Comparison of ENCODE assay signal across 8 mouse cellular contexts in genomic region chr1:186703256-186703979, GRCm38 (mm10). TPM values are rescaled to one million over a fixed set of nuclear protein-coding genes. Genes with fewer than 3 reads are reported as not detected.
DNase-seq lines count a peak whose midpoint lies in the region; ATAC-seq and TF ChIP-seq lines count a peak whose summit lies in the region.

No protein-coding gene starts in this region.

- no peaks in the 10 kb centered on the region for H3K9me3 ChIP-seq in forebrain, embryonic 11.5 days (ENCODE audit: control insufficient read depth, low read length)
- no peaks in the 10 kb centered on the region for H3K9me3 ChIP-seq in intestine, embryonic 16.5 days (ENCODE audit: control insufficient read depth, low read length)
- no peaks in the 10 kb centered on the region for H3K9me3 ChIP-seq in midbrain, embryonic 16.5 days (replicated peaks; ENCODE audit: control insufficient read depth, low read length, poor library complexity, severe bottlenecking)

- H3K9ac ChIP-seq in forebrain, embryonic 11.5 days (ENCODE audit: low read length), result peak overlapping the region; percentile 69
- H3K9ac ChIP-seq in intestine, embryonic 16.5 days (ENCODE audit: low read depth, low read length), result peak overlapping the region; percentile 64
- peak overlapping the region; percentile 17; the same call in 1 of the 2 replicates for H3K9ac ChIP-seq in midbrain, embryonic 16.5 days (ENCODE audit: low read depth, low read length)

- 0 out of 2 replicates have a peak, but pooled peaks cover 1% of the 10 kb centered on the region for H3K27me3 ChIP-seq in kidney, adult 2 months (replicated peaks; ENCODE audit: control insufficient read depth, insufficient read depth, low read length)
- peaks cover 2% of the 10 kb centered on the region; the same call in 1 of the 2 replicates for H3K27me3 ChIP-seq in forebrain, embryonic 11.5 days (ENCODE audit: control insufficient read depth, insufficient read depth, low read length)
- H3K27me3 ChIP-seq in intestine, embryonic 16.5 days (replicated peaks; ENCODE audit: control insufficient read depth, insufficient read depth, low read length), result no peaks in the 10 kb centered on the region
- peaks cover 7% of the 10 kb centered on the region for H3K27me3 ChIP-seq in midbrain, embryonic 16.5 days (ENCODE audit: control insufficient read depth, insufficient read depth, low read depth, low read length)

- peak overlapping the region; percentile 90 for H3K4me2 ChIP-seq in forebrain, embryonic 11.5 days (ENCODE audit: low read depth, low read length, severe bottlenecking)
- H3K4me2 ChIP-seq in intestine, embryonic 16.5 days (ENCODE audit: low read depth, low read length), result peak overlapping the region; percentile 93
- peak overlapping the region; percentile 79 for H3K4me2 ChIP-seq in midbrain, embryonic 16.5 days (ENCODE audit: low read length)

- ATAC-seq in forebrain, embryonic 11.5 days (replicated peaks; ENCODE audit: low FRiP score), result no peak
- no peak for ATAC-seq in intestine, embryonic 16.5 days
- no peak for ATAC-seq in midbrain, embryonic 16.5 days

- H3K4me3 ChIP-seq in kidney, adult 2 months (ENCODE audit: insufficient read depth, low read depth, low read length), result peak overlapping the region; percentile 53
- peak overlapping the region; percentile 62 for H3K4me3 ChIP-seq in forebrain, embryonic 11.5 days (ENCODE audit: low read depth, low read length)
- peak overlapping the region; percentile 67 for H3K4me3 ChIP-seq in intestine, embryonic 16.5 days (ENCODE audit: low read length)
- peak overlapping the region; percentile 60 for H3K4me3 ChIP-seq in midbrain, embryonic 16.5 days (ENCODE audit: low read depth, low read length)

- no peak for TF ChIP-seq POLR2A in kidney, adult 2 months (IDR thresholded peaks at IDR 0.05; ENCODE audit: low read depth, low read length)

- H3K27ac ChIP-seq in kidney, adult 2 months (ENCODE audit: insufficient read depth, low read depth, low read length), result no peak overlapping the region
- H3K27ac ChIP-seq in forebrain, embryonic 11.5 days (ENCODE audit: low read depth, low read length), result no peak overlapping the region
- H3K27ac ChIP-seq in intestine, embryonic 16.5 days (ENCODE audit: low read length), result peak overlapping the region; percentile 23; the same call in 1 of the 2 replicates
- no peak overlapping the region for H3K27ac ChIP-seq in midbrain, embryonic 16.5 days (ENCODE audit: low read length)

- DNase-seq in kidney, adult 2 months, result no peak
- DNase-seq in kidney, adult 8-10 months, result no peak
- DNase-seq in forebrain, embryonic 11.5 days (ENCODE audit: low spot score), result no peak
- DNase-seq in adrenal gland, postnatal 4 days (ENCODE audit: low spot score in 2 of 2), result no peak
- DNase-seq in right cerebral cortex, adult 18-20 months, result no peak
- DNase-seq in layer of hippocampus, postnatal 25 days (ENCODE audit: extremely low spot score in 1 of 2, low spot score in 1 of 2), result no peak

- 0 out of 2 replicates have a peak, but pooled peaks cover 3% of the 10 kb centered on the region for H3K4me1 ChIP-seq in kidney, adult 2 months (ENCODE audit: control insufficient read depth, insufficient read depth, low read length)
- no peaks in the 10 kb centered on the region for H3K4me1 ChIP-seq in forebrain, embryonic 11.5 days (replicated peaks; ENCODE audit: control insufficient read depth, insufficient read depth, low read length)
- peaks cover 23% of the 10 kb centered on the region for H3K4me1 ChIP-seq in intestine, embryonic 16.5 days (ENCODE audit: control insufficient read depth, insufficient read depth, low read length)
- H3K4me1 ChIP-seq in midbrain, embryonic 16.5 days (ENCODE audit: control insufficient read depth, insufficient read depth, low read length), result peaks cover 14% of the 10 kb centered on the region

- no peaks in the 10 kb centered on the region for H3K36me3 ChIP-seq in kidney, adult 2 months (ENCODE audit: control insufficient read depth, insufficient read depth, low read length)
- H3K36me3 ChIP-seq in forebrain, embryonic 11.5 days (ENCODE audit: control insufficient read depth, insufficient read depth, low read length), result no peaks in the 10 kb centered on the region
- no peaks in the 10 kb centered on the region for H3K36me3 ChIP-seq in intestine, embryonic 16.5 days (ENCODE audit: control insufficient read depth, insufficient read depth, low read length)
- H3K36me3 ChIP-seq in midbrain, embryonic 16.5 days (ENCODE audit: control insufficient read depth, insufficient read depth, low read length), result no peaks in the 10 kb centered on the region

- no peak for TF ChIP-seq CTCF in kidney, adult 2 months (conservative IDR thresholded peaks at IDR 0.05; ENCODE audit: insufficient read depth, insufficient read length, low read depth, low read length)

- WGBS in kidney, adult 2 months, result 2% methylated on average over 15 of the region's 15 CpGs
- 1% methylated on average over 15 of the region's 15 CpGs for WGBS in forebrain, embryonic 11.5 days
- 1% methylated on average over 15 of the region's 15 CpGs for WGBS in intestine, embryonic 16.5 days
- WGBS in midbrain, embryonic 16.5 days, result 1% methylated on average over 15 of the region's 15 CpGs

RNA-seq across cellular contexts. Expression of gene Tgfb2, which starts 2.4 kb away (rescaled TPM):
- 1.5 TPM in 2 replicates for polyA plus RNA-seq in kidney, adult 2 months (2012; rRNA removed)
- polyA plus RNA-seq in forebrain, embryonic 11.5 days (2014; fragmentation: Nextera tagmentation; extraction: Ambion mirVana), result 17.2 and 20.6 TPM in 2 replicates
- polyA plus RNA-seq in intestine, embryonic 16.5 days (2015; fragmentation: Nextera tagmentation; extraction: Ambion mirVana), result 11.0 and 12.2 TPM in 2 replicates
- 14.8 and 20.1 TPM in 2 replicates for polyA plus RNA-seq in midbrain, embryonic 16.5 days (2015; fragmentation: Nextera tagmentation; extraction: Ambion mirVana)
- total RNA-seq in adrenal gland, postnatal 4 days (2021), result 1 to 10 TPM; 7.3 to 7.9 TPM
- total RNA-seq in layer of hippocampus, postnatal 25 days (2021), result 10 to 100 TPM; 29.2 to 30.7 TPM

RNA-seq across cellular contexts. Expression of gene Rrp15, which starts 45.7 kb away (rescaled TPM):
- 3.1 and 4.5 TPM in 2 replicates for polyA plus RNA-seq in kidney, adult 2 months (2012; rRNA removed)
- polyA plus RNA-seq in forebrain, embryonic 11.5 days (2014; fragmentation: Nextera tagmentation; extraction: Ambion mirVana), result 64.5 and 69.4 TPM in 2 replicates
- polyA plus RNA-seq in intestine, embryonic 16.5 days (2015; fragmentation: Nextera tagmentation; extraction: Ambion mirVana), result 53.9 and 61.2 TPM in 2 replicates
- polyA plus RNA-seq in midbrain, embryonic 16.5 days (2015; fragmentation: Nextera tagmentation; extraction: Ambion mirVana), result 28.2 and 32.0 TPM in 2 replicates
- 10 to 100 TPM; 33.0 to 34.6 TPM for total RNA-seq in adrenal gland, postnatal 4 days (2021)
- total RNA-seq in layer of hippocampus, postnatal 25 days (2021), result 10 to 100 TPM; 14.8 to 14.9 TPM

Comparison
In these comparisons a context has a peak if more than half of its experiments do, and no peak if none do; other contexts are left out.
1. H3K9ac ChIP-seq: peak in every context shown above with its lines; median percentile 69 in forebrain, embryonic 11.5 days; 64 in intestine, embryonic 16.5 days; 17 in midbrain, embryonic 16.5 days.